Mouse (Mus musculus) CH12.LX (cell line): ENCODE results near the gene Naa80. TPM values are rescaled to one million over a fixed set of nuclear protein-coding genes. Genes with fewer than 3 reads are reported as not detected.

ENCODE experiments used
- DNase-seq: peaks from one replicate; pipeline ENCODE4 v3.0.0-alpha.2; 2013; ENCODE audit errors: extremely low read depth
- H3K27ac ChIP-seq: 2 replicates; pipeline ENCODE4 v1.5.1; 2012; ENCODE audit warnings: low read depth, mild to moderate bottlenecking, control low read depth, moderate library complexity; ENCODE audit not compliant: insufficient read depth
- H3K27me3 ChIP-seq: replicated peaks from 2 replicates; pipeline ENCODE3; 2012; ENCODE audit warnings: inconsistent platforms
- H3K36me3 ChIP-seq, 2 experiments: replicated peaks in 1 of 2; 2 replicates each; pipeline versions ENCODE3 to v1.6.1; 2012; ENCODE audit warnings: inconsistent platforms in 1 of 2, low read length in 1 of 2, mild to moderate bottlenecking in 1 of 2, mixed read lengths in 1 of 2, moderate library complexity in 1 of 2; ENCODE audit not compliant: control insufficient read depth in 1 of 2, insufficient read depth in 1 of 2
- H3K4me1 ChIP-seq, 2 experiments: 2 replicates each; pipeline ENCODE4 v1.6.1; 2012; ENCODE audit warnings: inconsistent platforms in 1 of 2, moderate library complexity in 1 of 2; ENCODE audit not compliant: insufficient read depth in 2 of 2, control insufficient read depth in 1 of 2
- H3K4me2 ChIP-seq: 2 replicates; pipeline ENCODE4 v1.6.1; 2012; ENCODE audit warnings: low read depth, mild to moderate bottlenecking, control low read depth; ENCODE audit not compliant: poor library complexity, insufficient read depth, severe bottlenecking
- H3K4me3 ChIP-seq, 3 experiments: fragments of 150-350 bp in 1 of 3; sonication (generic) in 1 of 3; replicated peaks in 1 of 3; 2 replicates each; pipeline versions ENCODE3 to v1.5.1; 2011 to 2012; ENCODE audit warnings: low read depth in 2 of 3, low read length in 2 of 3, mild to moderate bottlenecking in 2 of 3, moderate library complexity in 2 of 3, control low read depth in 1 of 3, improper control_type of control experiment in 1 of 3, inconsistent platforms in 1 of 3, mixed read lengths in 1 of 3; ENCODE audit not compliant: poor library complexity in 1 of 3
- H3K79me2 ChIP-seq: replicated peaks from 2 replicates; pipeline ENCODE4 v1.6.1; 2012; ENCODE audit warnings: mild to moderate bottlenecking, moderate library complexity; ENCODE audit not compliant: control insufficient read depth, poor library complexity, insufficient read depth, severe bottlenecking; ENCODE audit errors: extremely low read depth
- H3K9ac ChIP-seq: 2 replicates; pipeline ENCODE4 v1.6.1; 2012; ENCODE audit warnings: low read depth, mild to moderate bottlenecking, control low read depth, moderate library complexity; ENCODE audit not compliant: insufficient read depth
- H3K9me3 ChIP-seq: replicated peaks from 2 replicates; pipeline ENCODE3; 2012; ENCODE audit warnings: low read length, inconsistent platforms, mixed read lengths
- CHD1 ChIP-seq: IDR thresholded peaks from 2 replicates; pipeline ENCODE4 v1.6.1; 2012; ENCODE audit warnings: low read depth, low read length, improper control_type of control experiment, inconsistent platforms
- CHD2 ChIP-seq: IDR thresholded peaks from 2 replicates; pipeline ENCODE4 v1.6.1; 2011; ENCODE audit warnings: low read length, improper control_type of control experiment
- CTCF ChIP-seq, 2 experiments: IDR thresholded peaks in 1 of 2; conservative IDR thresholded peaks in 1 of 2; 2 replicates each; pipeline ENCODE4 v1.5.1; 2011 to 2012; ENCODE audit warnings: low read depth in 2 of 2, low read length in 2 of 2, improper control_type of control experiment in 1 of 2, inconsistent platforms in 1 of 2, mild to moderate bottlenecking in 1 of 2, moderate library complexity in 1 of 2
- E2F4 ChIP-seq: IDR thresholded peaks from 2 replicates; pipeline ENCODE4 v1.6.1; 2011; ENCODE audit warnings: low read depth, low read length, improper control_type of control experiment; ENCODE audit not compliant: insufficient replicate concordance
- ELF1 ChIP-seq: IDR thresholded peaks from 2 replicates; pipeline ENCODE4 v1.6.1; 2014; ENCODE audit warnings: low read depth, mild to moderate bottlenecking, inconsistent platforms, low read length, improper control_type of control experiment
- HCFC1 ChIP-seq: IDR thresholded peaks from 2 replicates; pipeline ENCODE4 v1.6.1; 2012; ENCODE audit warnings: low read depth, mild to moderate bottlenecking, inconsistent platforms, low read length, improper control_type of control experiment
- IRF4 ChIP-seq: IDR thresholded peaks from 2 replicates; pipeline ENCODE4 v1.6.1; 2014; ENCODE audit warnings: low read depth, mild to moderate bottlenecking, inconsistent platforms, low read length, improper control_type of control experiment
- KAT2A ChIP-seq: IDR thresholded peaks from 2 replicates; pipeline ENCODE4 v1.6.1; 2012; ENCODE audit warnings: low read length, improper control_type of control experiment, inconsistent platforms; ENCODE audit not compliant: insufficient replicate concordance
- MAFK ChIP-seq: IDR thresholded peaks from 2 replicates; pipeline ENCODE4 v1.6.1; 2011; ENCODE audit warnings: low read length, improper control_type of control experiment; ENCODE audit not compliant: insufficient replicate concordance
- MYC ChIP-seq: IDR thresholded peaks from 2 replicates; pipeline ENCODE4 v1.6.1; 2011; ENCODE audit warnings: low read depth, mild to moderate bottlenecking, improper control_type of control experiment, low read length
- NELFE ChIP-seq: IDR thresholded peaks from 2 replicates; pipeline ENCODE4 v1.6.1; 2011; ENCODE audit warnings: low read depth, low read length, improper control_type of control experiment
- NRF1 ChIP-seq: IDR thresholded peaks from 2 replicates; pipeline ENCODE4 v1.6.1; 2014; ENCODE audit warnings: low read depth, mild to moderate bottlenecking, inconsistent platforms, low read length, improper control_type of control experiment, moderate library complexity
- PAX5 ChIP-seq: IDR thresholded peaks from 2 replicates; pipeline ENCODE4 v1.6.1; 2012; ENCODE audit warnings: low read length, inconsistent platforms, mixed read lengths
- RCOR1 ChIP-seq: conservative IDR thresholded peaks from 2 replicates; pipeline ENCODE4 v1.6.1; 2012; ENCODE audit warnings: low read depth, mild to moderate bottlenecking, inconsistent platforms, low read length, improper control_type of control experiment
- SIN3A ChIP-seq: IDR thresholded peaks from 2 replicates; pipeline ENCODE4 v1.6.1; 2012; ENCODE audit warnings: low read length, improper control_type of control experiment, inconsistent platforms
- SMC3 ChIP-seq: IDR thresholded peaks from 2 replicates; pipeline ENCODE4 v1.6.1; 2011; ENCODE audit warnings: low read depth, low read length, improper control_type of control experiment
- TBP ChIP-seq: conservative IDR thresholded peaks from 2 replicates; pipeline ENCODE4 v1.6.1; 2011; ENCODE audit warnings: low read depth, low read length, improper control_type of control experiment
- UBTF ChIP-seq: IDR thresholded peaks from 2 replicates; pipeline ENCODE4 v1.6.1; 2012; ENCODE audit warnings: low read depth, mild to moderate bottlenecking, inconsistent platforms, low read length, improper control_type of control experiment, moderate library complexity
- USF2 ChIP-seq: conservative IDR thresholded peaks from 2 replicates; pipeline ENCODE4 v1.6.1; 2011; ENCODE audit warnings: low read depth, low read length, improper control_type of control experiment
- dilution Hi-C: fragments of 300-500 bp; cut with MboI; formaldehyde crosslinking; loops from 2 replicates; pipeline ENCODE4 v1.14.3; 2020; ENCODE audit warnings: low sequenced_read_pairs; ENCODE audit not compliant: extremely low pct_unique_long_range_greater_than_20kb, extremely low pct_ligation_motif_present
- in situ Hi-C: fragments of 300-500 bp; cut with MboI; formaldehyde crosslinking; loops from 3 replicates; pipeline ENCODE4 v1.14.3; 2019; ENCODE audit warnings: low sequenced_read_pairs, low pct_ligation_motif_present, low pct_unique_long_range_greater_than_20kb, mixed read lengths
- polyA plus RNA-seq: library from polyadenylated mRNA; unstranded; fragments of >175 nt; gene quantifications from 2 replicates; pipeline ENCODE4 v1.2.1, GENCODE M21; 2012; ENCODE audit warnings: low read depth; ENCODE audit not compliant: insufficient read length
- total RNA-seq, 2 experiments: library from RNA; depleted of rRNA; stranded (reverse); fragments of 300-350 nt in 1 of 2; fragments of >200 nt in 1 of 2; gene quantifications; 2 replicates each; pipeline ENCODE4 v1.2.3; 2012 to 2014

Gene Naa80
- total and polyA plus RNA-seq, 3 experiments = 1.7 to 9.3 (median 4.8) TPM

DNA sequence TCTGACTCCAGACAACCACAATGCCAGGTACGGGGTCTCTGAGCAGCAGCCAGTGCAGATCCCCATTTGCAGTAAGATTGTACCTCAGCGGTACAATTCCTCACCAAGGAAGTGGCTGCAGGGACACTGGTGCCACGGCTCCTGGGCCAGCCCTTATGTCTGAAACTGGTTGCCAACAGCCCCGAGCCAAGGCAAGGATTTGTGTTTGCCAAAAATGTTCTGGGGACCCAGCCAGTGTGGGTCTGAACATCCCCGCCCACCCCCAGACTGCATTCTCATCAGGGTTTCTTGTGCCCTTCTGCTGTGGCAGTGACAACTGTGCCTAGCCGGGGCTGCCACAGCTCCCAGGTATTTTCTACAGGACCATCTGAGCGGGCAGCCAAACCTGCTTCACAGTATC is 40.5 kb upstream of the Naa80 start:
- Histone ChIP-seq H3K9me3 (no peaks in the 10 kb centered on the region), H3K27me3 (no peaks in the 10 kb centered on the region), H3K79me2 (peaks cover 36% of the 10 kb centered on the region), H3K4me3 (no peak overlapping the region), H3K9ac (no peak overlapping the region), H3K27ac (no peak overlapping the region), H3K36me3 (peaks cover 30 to 45% of the 10 kb centered on the region in 2 experiments), H3K4me2 (no peak overlapping the region), H3K4me1 (peaks cover 11 to 44% of the 10 kb centered on the region in 2 experiments)
- in situ Hi-C loops = no loop called here
- dilution Hi-C loops = no loop called here
- TF ChIP-seq UBTF (no peak), MAFK (no peak), IRF4 (no peak), HCFC1 (no peak), USF2 (no peak), NRF1 (no peak)
- no peak for DNase-seq

DNA sequence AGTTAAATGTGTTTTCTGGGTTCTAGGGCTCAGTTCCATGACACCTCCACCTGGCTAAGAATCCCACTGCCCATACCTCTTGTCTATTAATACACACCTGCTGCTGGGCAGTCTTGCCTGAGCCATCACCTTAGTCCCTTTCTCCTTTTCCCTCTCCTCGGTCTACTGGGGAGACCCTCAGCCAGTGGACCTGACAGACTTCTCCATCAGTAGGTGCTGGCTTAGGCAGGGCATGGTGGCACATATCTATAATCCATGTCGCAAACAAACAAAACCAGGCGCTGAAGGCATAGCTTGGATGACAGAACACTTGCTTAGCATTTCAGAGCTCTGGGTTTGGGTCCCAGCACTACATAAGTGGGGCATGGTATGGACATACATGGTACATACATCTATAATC is 40.0 kb upstream of the Naa80 start:
- H3K9me3 ChIP-seq = no peaks in the 10 kb centered on the region
- dilution Hi-C loops = no loop called here
- no peaks in the 10 kb centered on the region for H3K27me3 ChIP-seq
- H3K4me2 ChIP-seq = no peak overlapping the region
- no peak overlapping the region for H3K4me3 ChIP-seq
- no peak for TF ChIP-seq IRF4
- no peak for TF ChIP-seq CHD2
- TF ChIP-seq SIN3A = no peak
- TF ChIP-seq ELF1 = no peak
- no peak for TF ChIP-seq E2F4
- TF ChIP-seq MYC = no peak
- no peak for TF ChIP-seq CHD1
- no peak for TF ChIP-seq SMC3
- TF ChIP-seq RCOR1 = no peak
- TF ChIP-seq PAX5 = no peak
- no peak for TF ChIP-seq UBTF
- no peak for TF ChIP-seq KAT2A
- no peak for TF ChIP-seq NELFE
- TF ChIP-seq TBP = no peak
- no peak for TF ChIP-seq CTCF (conservative IDR thresholded peaks at IDR 0.05 in 1 of 2, IDR thresholded peaks at IDR 0.05 in 1 of 2; ENCODE audit: low read depth in 2 of 2, low read length in 2 of 2)
- TF ChIP-seq HCFC1 = no peak
- TF ChIP-seq, all 38 proteins: peak for 0
- peaks cover 33 to 50% of the 10 kb centered on the region in 2 experiments for H3K36me3 ChIP-seq
- peaks cover 36% of the 10 kb centered on the region for H3K79me2 ChIP-seq
- DNase-seq = no peak
- H3K4me1 ChIP-seq = peaks cover 9 to 40% of the 10 kb centered on the region in 2 experiments
- in situ Hi-C loops = no loop called here
- H3K9ac ChIP-seq = no peak overlapping the region
- no peak overlapping the region for H3K27ac ChIP-seq
